Mouse (Mus musculus): Measurements from ENCODE around the gene Cog6. TPM values are rescaled to one million over a fixed set of nuclear protein-coding genes. Genes with fewer than 3 reads are reported as not detected.

Cog6 gene
- total RNA-seq, 2 experiments from 2014 or later = 54.1 to 55.3 TPM

Other genes starting within 250 kb of the Cog6 start
- 10 to 100 TPM; 48.1 to 57.9 TPM for gene Lhfp, start 24.3 kb upstream of the Cog6 start, total RNA-seq (2021)

Data from heart, postnatal 36 days (tissue).